Mouse (Mus musculus): ENCODE results near the gene Kdm4b.

Kdm4b gene

DNA sequence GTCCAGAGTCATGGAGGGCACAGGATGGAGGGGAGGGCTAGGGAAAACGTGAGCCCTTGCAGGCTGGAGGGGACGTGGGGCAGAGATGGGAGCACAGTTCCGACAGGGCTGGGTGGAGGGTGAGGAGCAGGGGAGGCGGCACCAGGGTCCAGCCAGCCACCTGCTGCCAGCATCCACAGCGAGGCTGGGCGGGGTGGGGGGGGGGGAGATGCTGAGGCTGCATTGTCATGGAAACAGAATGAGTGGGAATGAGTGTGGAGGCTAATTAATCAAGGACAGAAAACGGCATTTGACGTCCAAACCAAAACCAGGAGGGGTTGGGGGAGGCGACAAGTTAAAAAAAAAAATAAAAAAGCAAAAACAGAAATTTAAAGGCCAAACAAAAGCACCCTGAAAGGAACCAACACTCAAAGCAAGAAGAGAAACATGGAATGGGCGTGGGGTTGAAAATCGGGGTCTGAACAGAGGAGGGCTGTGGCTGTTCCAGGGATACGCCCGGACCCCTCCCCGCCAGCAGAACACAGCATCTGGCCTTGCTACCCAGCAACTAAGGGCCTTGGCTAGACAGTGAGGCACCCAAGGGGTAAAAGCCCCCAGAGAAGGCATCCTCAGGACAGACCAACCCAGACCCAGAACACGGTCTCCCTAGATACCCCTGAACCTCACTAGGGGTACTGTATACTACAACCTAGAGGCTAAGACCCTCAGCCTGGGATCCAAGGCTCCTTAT, 114.0 kb downstream of the Kdm4b start:
- no peak for DNase-seq (ENCODE audit: low spot score)

DNA sequence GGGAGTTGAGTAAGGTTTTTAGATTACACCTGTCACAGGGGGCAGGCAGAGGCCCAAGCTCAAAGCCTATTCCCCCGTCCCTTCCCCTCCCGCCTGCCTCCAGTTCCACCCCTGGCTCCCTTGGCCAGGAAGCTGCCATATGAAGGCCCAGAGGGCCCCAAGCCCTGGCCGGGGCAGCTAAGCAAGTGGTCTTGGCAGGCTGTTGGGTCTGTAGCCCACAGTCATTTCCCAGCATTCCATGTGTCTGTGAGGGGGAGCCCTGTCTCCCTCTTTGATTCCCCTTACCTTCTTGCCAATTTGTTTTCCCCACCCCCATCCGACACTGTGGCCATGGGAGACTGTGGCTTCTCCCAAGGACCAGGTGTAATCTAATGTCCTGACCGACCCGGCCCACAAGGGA, 116.5 kb downstream of the Kdm4b start:
- DNase-seq (ENCODE audit: low spot score) = no peak

DNA sequence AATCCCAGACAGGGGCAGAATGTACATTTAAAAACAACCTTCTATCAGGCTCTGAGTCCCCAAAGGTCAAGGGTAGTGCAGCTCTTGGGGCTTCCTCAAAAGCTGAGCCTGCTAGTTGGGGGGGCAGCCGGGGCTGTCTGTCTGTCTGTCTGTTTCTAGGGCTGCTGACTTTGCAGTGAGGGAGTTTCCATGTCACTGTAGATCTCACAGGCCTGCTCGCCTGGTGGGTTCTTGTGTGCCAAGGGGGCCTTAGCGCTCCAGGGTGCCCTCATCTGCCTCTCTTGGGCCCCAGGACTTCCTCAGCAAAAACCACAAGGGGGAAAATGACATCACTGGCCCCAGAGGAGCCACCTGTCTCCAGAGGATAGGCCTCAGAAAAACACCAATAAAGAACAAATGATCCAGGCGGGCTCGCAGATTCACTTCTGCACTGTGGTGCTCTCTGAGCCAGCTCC, 117.5 kb downstream of the Kdm4b start:
- DNase-seq (ENCODE audit: low spot score) = no peak

DNA sequence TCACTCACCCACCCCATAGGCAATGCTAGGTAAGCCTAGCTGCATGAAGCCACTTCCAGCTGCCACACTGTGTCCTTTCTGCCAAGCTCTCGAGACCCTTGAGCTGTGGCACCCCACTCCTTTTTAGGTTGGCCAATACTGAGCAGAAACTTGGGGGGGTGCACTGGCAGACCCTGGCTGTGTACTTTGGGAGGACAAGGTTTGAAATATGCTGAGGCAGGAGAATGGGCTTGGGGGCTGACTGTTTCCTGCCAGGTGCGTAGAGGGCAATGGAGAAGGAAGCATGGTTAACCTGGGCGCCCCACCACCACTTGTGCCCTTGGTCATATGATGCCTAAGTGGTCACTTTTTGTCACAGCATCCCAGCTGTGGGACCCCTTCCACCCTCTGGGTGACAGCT, 118.9 kb downstream of the Kdm4b start:
- no peak for DNase-seq (ENCODE audit: low spot score)

DNA sequence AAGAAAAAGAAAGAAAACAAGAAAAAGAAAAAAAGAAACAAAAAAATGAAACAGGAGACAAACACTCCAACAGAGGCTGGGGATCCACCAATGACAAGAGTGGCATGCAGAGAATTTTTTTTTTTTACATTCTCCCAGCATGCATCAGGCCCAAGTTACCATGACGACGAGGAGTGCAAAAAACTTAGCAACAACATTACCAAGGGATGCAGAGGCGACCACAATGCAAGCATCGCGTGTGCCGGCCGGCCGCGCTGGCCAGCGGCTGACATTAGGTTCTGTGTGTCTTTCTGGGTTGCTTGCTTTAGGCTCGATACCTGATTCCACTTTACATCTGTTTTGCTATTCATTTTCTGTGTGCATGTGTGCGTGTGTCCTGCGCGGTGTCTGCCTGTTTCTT, 119.5 kb downstream of the Kdm4b start:
- DNase-seq (ENCODE audit: low spot score) = no peak

DNA sequence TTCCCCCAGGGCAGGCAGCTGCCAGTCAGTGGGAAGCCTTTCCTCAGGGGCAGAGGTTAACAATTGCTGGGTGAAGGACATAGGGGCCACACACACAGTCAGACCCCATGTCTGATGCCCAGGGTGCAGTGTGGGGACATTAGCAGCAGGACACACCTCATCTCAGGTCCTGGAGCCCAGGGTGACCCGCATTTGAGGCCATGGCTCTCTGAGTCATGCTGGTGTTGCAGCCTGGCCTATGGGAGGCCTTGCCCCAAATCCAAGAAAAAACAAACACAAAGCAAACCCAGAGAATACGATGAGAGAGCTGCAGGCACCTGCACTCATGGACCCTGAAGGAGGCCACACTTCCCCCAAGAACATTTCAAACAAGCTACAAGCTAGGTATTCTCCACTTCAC, 121.9 kb downstream of the Kdm4b start:
- DNase-seq (ENCODE audit: low spot score) = no peak
